Mouse (Mus musculus): ENCODE results near the gene Fnip2.
"Not testable (repeated sequence)": the region's sequence is repeated elsewhere in the genome, so short reads cannot be mapped to it uniquely, and the experiment has no call there.

Fnip2 gene

GRCm38 (mm10) chr3:79567703-79568362, at the start of gene Fnip2:
Fnip2 (minus strand) TSS chr3:79567796.
- DNase-seq (ENCODE audit: low spot score), result peak; percentile 96

GRCm38 (mm10) chr3:79609886-79610285, 42.3 kb upstream of the Fnip2 start:
- DNase-seq (ENCODE audit: low spot score), result no peak

GRCm38 (mm10) chr3:79595468-79595867, 27.9 kb upstream of the Fnip2 start:
- no peak for DNase-seq (ENCODE audit: low spot score)

- peak; percentile 38 for DNase-seq (ENCODE audit: low spot score)
Observed at GRCm38 (mm10) chr3:79591793-79592471, 24.3 kb upstream of the Fnip2 start.

GRCm38 (mm10) chr3:79590863-79591792, 23.5 kb upstream of the Fnip2 start, which contains the start of gene Ppid:
Ppid (plus strand) TSS chr3:79591342.
- peak; percentile 90 for DNase-seq (ENCODE audit: low spot score)

GRCm38 (mm10) chr3:79589671-79590070, 22.1 kb upstream of the Fnip2 start:
- no peak for DNase-seq (ENCODE audit: low spot score)

GRCm38 (mm10) chr3:79586804-79587203, 19.2 kb upstream of the Fnip2 start:
- DNase-seq (ENCODE audit: low spot score), result peak; percentile 96

- DNase-seq (ENCODE audit: low spot score), result no peak
Observed at GRCm38 (mm10) chr3:79579891-79580575, 12.4 kb upstream of the Fnip2 start.

- no peak for DNase-seq (ENCODE audit: low spot score)
Observed at GRCm38 (mm10) chr3:79578164-79578563, 10.6 kb upstream of the Fnip2 start.

GRCm38 (mm10) chr3:79577606-79578005, 10.0 kb upstream of the Fnip2 start:
- DNase-seq (ENCODE audit: low spot score), result no peak

- DNase-seq (ENCODE audit: low spot score), result peak; percentile 17
Observed at GRCm38 (mm10) chr3:79576865-79577264, 9.3 kb upstream of the Fnip2 start.

GRCm38 (mm10) chr3:79576468-79576816, 8.8 kb upstream of the Fnip2 start:
- DNase-seq (ENCODE audit: low spot score), result no peak

GRCm38 (mm10) chr3:79575576-79576467, 8.2 kb upstream of the Fnip2 start:
- peak; percentile 27 for DNase-seq (ENCODE audit: low spot score)

- DNase-seq (ENCODE audit: low spot score), result no peak
Observed at GRCm38 (mm10) chr3:79574336-79574735, 6.7 kb upstream of the Fnip2 start.

- not testable (repeated sequence) for DNase-seq (ENCODE audit: low spot score)
Observed at GRCm38 (mm10) chr3:79573376-79573775, 5.8 kb upstream of the Fnip2 start.

GRCm38 (mm10) chr3:79572399-79572798, 4.8 kb upstream of the Fnip2 start:
- DNase-seq (ENCODE audit: low spot score), result no peak

- no peak for DNase-seq (ENCODE audit: low spot score)
Observed at GRCm38 (mm10) chr3:79569351-79569681, 1.7 kb upstream of the Fnip2 start.

- no peak for DNase-seq (ENCODE audit: low spot score)
Observed at GRCm38 (mm10) chr3:79568629-79569350, 1.2 kb upstream of the Fnip2 start.

- peak; percentile 27 for DNase-seq (ENCODE audit: low spot score)
Observed at GRCm38 (mm10) chr3:79566716-79567691, 592 bp downstream of the Fnip2 start.

Data from embryo, embryonic 10.5 days (tissue).